Mouse (Mus musculus) cerebellum, postnatal 4 days (tissue): ENCODE measurements at regions not wholly inside any gene's neighbourhood (a gene's known extent, or its start where the extent isn't known, plus 50 kb on each side); places are given as distances from the start of the nearest gene placed in this dataset.
"Not testable (repeated sequence)": the region's sequence is repeated elsewhere in the genome, so short reads cannot be mapped to it uniquely, and the experiment has no call there.

ENCODE experiments used
- DNase-seq, 2 experiments: peaks; one replicate each; pipeline ENCODE4 v3.0.0; 2022; ENCODE audit warnings: low spot score in 2 of 2, mixed read lengths in 1 of 2

DNA sequence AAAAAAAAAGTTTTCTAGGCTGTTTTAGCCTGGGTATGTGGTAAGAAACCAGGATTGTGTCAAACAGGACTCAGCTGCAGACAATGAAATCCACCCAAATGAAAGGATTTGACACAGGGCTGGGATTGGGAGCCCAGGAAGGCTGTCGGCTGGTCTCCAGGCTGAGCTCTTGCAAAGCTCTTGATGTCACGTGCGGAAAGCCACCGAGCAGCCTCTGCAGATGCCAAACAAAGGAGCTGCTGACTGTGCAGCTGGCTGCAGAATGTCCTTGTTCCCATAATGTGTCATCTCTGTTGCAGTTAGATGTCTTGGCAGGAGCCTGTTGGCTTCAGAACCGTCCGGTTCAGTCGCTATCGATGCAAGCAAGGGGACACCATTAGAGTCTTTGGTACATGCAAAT lies 56.1 kb downstream of the Bbs10 start:
- DNase-seq = peak in 1 of 2 experiments; percentile 16

DNA sequence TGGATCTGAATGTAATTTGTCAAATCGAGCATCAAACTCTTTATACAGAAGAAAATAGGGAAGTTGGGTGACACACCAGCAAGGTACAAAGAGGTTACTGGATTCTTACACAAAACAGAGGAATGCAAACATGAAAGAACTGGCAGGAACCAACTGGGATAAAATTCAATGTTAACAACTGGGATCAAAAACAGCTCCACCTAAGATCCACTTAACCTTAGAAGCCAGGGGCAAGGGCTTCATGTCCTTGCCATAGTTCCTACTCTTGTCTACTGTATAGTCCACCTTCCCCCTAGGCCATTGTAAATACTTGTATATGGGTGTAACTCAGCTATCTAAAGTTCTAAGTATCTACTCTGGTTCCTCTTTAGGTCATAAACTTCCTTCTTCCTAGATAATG lies 59.9 kb downstream of the Bbs10 start:
- DNase-seq = not testable (repeated sequence)

DNA sequence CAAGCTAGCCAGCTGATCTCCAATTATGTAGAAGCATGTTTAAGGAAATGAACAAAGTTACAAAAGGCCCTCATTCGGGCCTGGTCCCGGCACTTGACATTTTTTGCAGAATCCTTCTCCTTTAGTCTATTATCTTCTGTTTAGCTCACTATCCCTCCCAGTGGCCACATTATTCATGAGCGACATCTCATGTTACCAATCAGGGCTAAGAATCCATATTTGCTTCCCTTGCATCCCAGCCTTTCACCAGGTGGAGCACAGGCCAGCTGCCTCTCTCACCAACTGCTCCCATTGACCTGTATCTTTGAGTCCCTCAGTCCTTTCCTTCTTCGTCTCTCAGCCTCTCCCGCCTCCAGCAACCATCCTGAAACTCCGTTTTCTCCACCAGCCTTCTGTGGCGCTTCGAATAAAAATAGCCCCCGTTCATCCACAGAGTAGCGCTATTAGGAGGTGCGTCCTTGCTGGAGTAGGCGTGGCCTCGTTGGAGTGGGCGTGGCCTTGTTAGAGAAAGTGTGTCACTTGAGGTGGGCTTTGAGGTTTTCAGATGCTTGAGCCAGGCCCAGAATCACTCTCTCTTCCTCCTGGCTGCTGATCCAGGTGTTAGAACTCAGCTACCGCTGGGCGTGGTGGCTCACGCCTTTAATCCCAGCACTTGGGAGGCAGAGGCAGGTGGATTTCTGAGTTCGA lies 63.4 kb downstream of the Bbs10 start:
- DNase-seq = no peak

DNA sequence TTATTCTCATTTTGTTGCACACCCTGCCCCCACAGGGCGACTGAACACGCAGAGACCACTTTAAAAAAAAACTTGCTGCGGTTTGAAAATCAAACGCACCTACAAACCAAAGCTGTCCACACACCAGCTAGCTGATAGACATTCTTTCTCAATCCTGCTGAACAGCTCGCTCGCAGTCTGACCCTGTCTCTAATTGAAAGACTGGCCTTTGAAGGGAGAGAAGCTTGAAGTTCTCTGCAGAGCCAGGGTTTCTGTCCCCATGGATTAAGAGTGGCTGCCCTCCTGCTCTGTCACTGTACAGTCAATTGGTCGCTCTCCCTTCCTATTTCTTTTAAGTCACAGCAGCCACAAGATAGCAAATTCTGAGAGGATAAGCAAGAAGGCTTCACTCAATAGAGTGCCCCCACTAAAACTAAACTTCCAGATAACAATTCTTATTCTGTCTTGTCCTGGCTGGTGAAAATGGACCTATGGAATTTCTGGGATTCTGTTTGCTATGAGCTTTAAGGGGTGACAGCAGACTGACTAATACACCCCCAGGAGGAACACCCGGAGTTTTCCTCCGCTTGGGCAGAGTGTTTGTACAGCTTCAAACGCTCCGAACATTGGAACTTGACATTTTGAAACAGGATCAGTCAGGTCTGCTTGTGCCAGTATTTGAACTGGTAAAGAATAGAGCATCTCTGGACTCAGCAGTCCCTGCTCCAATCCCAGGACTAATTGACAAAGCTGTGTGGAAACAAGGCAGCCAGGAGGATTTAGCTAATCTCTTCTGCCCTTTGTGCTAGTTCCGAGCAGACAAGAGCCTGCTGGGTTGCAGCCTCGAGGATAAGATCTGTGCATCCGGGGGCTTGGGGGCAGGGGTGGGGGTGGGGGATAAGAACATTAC lies 65.5 kb downstream of the Bbs10 start:
- DNase-seq = no peak

DNA sequence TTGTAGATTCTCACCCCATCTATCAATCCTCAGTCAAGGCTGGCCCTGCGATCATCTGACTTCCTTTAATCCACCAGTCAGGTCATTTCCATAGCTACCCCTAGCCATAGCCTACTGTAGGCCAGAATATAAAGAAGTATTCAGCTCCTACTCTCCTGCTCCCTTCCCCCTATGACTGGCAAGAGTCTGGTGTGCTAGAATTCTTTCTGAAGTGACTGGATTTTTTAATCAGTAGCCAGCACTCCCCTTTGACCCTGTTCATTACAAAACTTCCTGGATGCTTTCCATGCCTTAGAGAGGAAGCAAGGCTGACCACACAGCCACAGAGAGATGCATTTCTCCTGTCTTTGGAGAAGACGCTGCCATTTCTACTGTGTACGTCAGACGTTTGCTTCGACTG lies 66.5 kb downstream of the Bbs10 start:
- DNase-seq = no peak

DNA sequence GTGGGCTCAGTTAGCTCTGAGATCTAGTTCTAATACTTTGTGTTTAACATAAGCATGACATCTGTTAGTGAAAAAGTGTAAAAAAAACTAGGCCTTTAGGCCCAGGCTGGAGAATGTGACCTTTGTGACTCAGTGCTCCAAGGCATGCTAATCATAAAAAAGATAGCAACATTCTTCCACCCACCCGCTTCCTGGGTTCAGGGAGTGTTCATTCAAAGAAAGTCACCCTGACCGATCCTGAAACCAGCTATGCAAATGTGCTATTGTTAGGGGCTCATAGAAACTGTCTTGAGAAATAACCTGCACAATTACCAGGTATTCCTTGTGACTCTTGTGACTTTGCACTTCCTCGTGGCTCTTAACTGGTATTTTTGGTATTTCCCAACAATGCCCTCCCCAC lies 70.6 kb downstream of the Bbs10 start:
- DNase-seq = not testable (repeated sequence)

DNA sequence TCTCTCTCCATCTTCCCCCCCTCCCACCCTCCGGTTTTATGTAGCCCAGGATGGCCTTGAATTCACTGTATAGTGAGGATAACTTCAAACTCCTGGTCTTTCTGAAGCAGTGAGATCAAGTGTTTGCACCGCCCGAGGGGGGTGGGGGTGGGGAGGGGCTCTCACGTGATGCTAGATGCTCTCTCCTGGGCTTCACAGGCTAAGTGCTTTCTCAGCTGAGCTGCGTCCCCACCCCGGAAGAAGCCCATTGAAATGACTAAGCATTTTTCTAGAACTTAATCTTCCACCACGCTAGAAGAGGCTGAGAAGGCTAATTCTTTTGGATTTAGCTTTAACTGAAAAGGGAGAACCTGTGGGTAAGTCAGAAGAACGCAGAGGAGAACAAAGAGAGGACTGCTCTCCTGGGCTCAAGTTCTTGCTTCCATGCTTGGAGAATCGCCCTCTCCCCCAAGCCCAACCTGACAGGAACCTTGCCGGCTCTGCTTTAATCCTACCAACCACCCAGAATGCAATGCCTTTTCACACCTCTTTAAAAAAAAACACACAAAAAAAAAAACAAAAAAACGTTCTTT lies 79.7 kb downstream of the Bbs10 start:
- DNase-seq = no peak

DNA sequence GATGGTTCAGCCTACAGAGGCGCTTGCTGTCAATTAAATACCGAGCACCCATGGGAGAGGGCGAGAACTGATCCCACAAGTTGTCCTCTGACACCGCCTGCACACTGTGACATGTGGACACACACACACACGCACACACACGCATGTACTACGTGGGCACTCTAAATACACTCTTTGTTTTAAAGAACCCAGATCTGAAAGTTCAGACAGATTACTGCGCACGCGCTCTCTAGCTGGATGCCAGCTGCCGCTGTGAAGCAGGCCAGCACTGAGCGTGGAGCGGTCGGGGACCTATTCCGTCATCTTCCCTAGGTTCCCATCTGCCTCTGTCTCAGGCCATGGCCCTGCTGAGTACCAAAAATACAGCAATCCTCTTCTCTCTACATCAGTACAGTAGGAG lies 83.2 kb downstream of the Bbs10 start:
- DNase-seq = peak in 1 of 2 experiments; percentile 46

DNA sequence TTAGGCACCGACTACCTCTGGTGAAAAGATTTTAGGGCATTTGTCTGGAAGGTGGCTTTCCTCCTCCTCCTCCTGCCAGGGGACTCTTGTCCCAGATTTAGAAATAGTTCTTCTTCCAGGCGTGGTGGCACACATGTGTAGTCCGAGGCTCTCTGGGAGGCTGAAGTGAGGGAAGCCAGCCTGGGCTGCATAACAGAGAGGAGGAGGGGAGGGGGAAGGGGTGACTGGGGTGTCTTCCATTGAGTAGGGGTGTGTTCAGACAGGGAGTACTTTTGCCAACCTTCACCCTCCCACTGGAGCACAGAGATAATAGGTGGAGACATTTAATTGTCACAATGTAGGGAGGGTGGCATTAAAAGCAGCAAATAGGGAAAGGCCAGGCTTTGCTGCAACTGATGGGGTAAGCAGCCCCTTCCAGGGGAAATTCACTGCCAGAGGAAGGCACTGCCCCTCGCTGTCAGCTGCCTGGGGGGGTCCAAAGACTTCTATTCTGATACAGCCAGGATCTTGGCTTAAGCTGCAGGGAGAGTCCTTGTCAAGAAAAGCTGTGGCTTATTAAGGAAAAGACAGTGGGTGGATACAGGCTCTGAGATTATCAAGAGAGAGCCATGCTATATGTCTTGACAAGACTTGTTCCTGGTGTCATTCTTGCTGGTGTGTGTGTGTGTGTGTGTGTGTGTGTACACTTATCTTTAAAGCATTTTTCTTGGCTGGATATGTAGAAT lies 83.9 kb downstream of the Bbs10 start:
- DNase-seq = no peak

DNA sequence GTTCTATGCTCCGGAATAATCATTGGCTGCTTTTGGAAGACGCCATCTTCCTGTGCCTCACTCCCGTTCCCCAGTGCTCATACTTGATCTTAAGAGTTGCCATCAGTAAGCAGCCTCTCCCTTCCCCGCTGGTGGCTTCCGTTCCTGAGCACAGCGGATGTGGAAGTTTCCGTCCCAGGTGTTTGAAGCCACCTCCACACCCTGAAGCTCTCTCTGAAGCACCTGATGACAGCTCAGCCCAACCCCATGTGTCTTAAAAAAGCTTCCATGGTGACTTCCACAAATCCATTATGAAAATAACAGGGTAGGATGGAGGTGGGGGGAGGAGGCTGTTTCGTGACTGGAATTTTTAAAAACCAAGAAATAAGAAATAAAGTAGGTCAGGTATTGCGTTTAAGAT lies 87.1 kb downstream of the Bbs10 start:
- no peak for DNase-seq

DNA sequence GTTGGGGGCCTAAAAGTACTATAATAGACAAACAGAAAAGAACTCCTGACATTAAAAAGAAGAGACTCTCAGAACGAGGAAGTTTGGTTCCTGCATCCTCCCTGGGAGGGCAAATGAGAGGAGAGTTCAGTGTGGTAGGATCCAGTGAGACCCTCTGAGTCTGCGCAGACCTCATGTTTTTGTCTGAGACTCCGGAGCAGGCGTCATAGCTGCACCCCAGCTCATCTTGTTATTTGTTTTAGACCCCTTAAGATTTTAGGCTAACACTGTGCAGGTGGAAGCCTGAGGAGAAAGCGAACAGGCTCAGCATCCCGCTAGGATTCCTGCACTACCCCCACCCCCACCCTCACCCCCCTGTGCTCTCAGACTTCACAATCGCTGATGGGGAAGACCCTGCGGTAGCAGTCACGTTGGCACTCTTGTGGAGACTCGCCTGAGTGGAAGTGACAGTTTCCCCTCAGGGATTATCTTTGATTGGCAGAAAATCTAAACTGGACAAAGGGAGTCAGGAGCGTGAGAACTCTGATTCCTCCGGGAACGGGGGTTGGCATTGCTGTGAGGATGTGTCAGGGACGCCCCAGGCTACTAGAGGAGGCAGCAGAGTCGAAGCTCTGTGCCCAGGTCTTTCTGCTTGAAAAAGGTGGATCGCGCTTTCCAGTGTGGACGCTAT lies 85.0 kb upstream of the Nap1l1 start:
- DNase-seq = no peak

DNA sequence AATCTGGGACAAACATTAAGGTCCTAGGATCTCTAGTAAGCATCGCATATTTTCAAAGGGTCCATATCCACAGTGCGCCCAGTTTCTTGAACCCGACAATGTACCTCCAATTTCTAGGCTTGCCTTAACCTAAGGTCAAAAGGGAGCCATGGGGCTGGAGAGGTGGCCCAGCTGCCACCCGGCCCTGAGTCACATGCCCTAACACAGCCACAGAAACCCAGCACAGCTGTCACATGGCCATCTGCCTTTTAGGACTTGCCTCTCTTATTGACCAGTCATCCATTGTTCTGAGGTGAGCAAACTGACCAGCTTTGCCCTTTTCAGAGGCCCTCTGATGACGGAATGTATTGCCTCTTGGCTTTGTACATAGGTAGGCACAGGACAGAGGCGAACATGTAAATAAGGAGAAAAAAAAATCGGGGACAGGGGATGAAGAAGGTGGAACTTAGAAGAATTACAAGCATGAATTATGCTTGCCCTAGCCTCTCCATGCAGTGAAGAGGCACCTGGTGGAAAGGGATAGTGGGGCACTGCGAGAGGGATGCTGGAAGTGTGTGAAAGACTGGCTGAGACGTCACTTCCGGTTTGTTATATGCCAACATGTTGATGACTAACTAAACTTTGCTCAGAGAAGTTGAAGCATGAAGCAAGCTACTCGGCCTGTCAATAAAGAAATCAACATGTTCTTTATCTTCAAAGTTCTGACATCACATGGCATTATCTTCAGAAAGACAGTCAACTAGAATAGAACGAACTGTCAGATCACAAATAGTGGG lies 84.3 kb upstream of the Nap1l1 start:
- DNase-seq = no peak

DNA sequence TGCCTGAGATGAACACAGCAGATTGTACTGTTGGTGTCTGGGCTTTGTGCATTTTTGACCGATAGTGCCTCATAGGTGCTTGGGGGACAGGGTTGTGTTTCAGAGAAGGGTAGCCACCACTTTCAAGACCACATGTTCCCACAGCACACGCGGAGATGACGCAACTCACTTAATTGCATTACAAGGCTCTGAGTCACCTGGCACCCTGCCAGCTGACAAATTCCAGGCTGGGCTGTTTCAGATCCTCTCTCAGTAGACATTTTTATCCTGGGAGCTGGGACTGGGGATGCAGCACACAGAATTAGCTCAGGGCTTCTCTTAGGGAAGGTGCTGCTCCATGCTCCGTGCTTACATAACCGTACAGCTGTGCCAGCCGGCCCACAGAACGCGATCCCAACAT lies 83.1 kb upstream of the Nap1l1 start:
- peak in 1 of 2 experiments; percentile 36 for DNase-seq

DNA sequence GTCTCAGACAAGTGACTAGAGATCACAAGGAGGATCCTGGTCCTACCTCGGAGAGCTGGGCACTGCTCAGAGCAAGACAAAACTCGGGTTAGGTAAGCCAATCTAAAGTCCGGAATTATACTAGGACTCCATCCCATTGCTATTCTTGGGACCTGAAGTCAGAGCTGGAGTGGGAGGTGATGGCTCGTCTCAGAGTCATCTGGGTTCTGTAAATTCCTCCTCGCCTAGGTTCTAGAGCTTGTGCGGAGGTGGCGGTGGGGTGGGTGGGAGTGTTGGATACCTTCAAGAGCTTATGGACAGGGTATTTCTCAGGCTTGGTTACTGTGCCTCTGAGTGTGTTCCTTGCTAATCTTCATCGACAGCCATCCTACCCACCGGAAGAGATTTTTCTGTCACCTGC lies 78.6 kb upstream of the Nap1l1 start:
- DNase-seq = no peak

DNA sequence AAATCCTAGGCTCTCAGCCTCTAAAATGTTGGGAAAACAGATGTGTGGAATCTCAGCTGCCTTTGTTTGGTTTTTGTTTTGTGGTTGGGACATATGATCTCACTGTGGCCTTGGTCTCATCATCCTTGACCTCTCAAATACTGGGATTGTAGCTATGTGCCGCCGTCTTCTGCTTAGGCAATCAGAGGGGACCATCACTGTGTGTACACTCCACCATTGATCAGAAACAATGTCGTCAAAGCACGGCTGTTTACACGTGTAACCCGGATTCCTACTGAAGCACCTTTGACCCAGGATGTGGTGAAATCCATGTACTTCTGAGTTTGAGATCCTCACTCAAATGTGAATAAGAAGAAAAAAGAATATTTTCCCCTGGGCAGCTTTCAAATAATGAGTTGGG lies 68.0 kb upstream of the Nap1l1 start:
- DNase-seq = no peak

DNA sequence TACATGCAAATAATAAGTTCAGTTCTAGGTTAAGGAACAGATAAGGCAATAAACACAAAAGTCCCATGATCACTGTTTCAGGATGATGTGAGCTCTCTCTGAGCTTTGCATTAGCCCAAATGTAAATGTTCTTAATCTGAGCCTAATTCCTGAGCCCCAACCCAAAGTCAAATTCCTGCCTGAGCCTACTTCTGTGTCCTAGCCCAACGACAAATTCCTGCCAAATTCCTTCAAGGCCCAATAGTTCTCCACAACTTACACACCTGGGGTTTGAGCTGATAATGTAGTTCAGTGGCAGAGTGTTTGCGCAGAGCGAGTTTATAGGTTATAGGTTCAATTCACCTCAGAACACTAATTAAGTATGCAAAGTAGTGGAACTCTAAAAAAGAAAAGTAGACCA lies 64.1 kb upstream of the Nap1l1 start:
- no peak for DNase-seq

DNA sequence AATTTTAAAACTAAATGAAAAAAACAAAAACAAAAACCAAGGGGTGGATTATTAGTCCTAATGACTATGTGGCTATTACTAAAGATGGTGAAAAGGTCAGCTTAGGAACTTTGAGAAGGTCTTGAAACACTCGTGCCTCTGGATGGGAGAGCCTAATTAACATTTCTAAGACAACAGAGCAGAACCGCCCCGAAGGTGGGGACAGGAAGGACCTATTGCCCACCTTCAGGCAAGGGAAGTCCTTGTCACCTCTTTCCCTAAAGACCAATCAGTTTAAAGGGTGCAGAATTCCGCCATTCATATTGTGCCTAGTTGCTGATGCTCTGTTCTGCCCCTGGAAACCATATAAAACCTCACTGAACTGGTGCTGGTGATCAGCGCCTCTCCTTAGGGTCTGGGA lies 63.5 kb upstream of the Nap1l1 start:
- no peak for DNase-seq

DNA sequence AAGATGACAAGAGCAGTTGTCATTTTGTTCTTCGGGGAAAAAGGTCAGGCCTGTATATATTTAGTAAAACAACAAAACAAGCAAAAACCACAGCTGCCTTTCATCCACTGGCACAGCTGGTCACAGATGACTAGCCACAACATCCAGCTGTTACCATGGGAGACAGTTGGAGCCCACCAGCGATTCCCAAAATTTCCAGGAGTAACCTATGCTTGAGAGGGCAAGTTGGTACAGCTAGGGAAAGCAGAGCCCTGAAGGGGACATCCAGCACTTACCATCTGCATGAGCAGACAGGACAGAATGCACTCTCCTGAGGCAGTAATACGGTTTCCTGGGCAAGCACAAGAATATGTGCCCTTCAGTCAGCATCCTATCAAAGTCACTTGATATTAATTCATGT lies 62.9 kb upstream of the Nap1l1 start:
- DNase-seq = no peak

DNA sequence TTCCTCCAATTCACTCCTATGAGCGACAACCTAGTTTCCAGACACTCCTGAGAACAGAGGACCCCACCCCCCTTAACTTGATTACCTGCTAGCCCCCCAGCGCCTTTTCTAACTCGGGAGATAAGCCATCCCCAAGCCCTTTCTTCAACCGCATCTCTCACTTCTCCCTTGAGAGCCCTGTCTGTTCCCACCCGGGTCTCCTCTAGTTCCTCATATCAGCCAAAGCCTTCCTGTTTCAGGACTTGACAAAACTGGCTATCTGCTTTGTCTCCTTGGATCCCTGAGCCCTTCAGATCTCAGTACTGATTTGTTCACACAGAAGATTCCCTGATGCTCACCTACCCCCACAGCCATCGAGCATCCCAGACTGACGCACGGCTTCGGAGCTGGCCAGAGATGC lies 61.5 kb upstream of the Nap1l1 start:
- DNase-seq = no peak

DNA sequence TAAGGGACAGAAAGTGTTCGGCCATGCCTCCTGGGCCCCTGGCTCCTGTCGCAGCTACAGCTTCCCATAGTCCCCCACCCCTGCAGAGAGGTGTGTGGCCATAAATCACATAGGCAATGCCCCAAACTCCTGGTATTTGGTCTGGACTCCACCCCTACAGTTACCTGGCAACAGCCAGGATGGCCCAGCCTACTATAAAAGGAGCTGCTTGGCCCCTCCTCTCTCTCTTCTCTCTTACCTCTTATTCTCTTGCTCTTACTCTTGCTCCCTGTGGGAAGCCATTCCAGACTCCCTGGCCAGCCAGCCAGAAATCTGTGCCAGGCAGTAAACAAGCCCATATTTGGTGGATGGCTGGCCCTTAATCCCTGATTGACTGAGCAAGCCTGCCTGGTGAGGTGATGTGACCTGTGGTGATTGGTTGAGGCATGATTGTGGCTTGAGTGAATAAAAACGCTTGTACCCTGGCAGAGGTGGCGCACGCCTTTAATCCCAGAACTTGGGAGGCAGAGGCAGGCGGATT lies 56.4 kb upstream of the Nap1l1 start:
- no peak for DNase-seq
